Mouse (Mus musculus): ENCODE results near the gene Atp6v0b. TPM values are rescaled to one million over a fixed set of nuclear protein-coding genes. Genes with fewer than 3 reads are reported as not detected.

Atp6v0b gene
- polyA plus RNA-seq, 2 experiments from 2014 or later, result 91.3 to 92.4 TPM

GRCm38 (mm10) chr4:117908834-117909453 lies 21.8 kb upstream of the Atp6v0b start:
- no peak for ATAC-seq

- no peak for ATAC-seq
Measured at GRCm38 (mm10) chr4:117906196-117906595, 19.1 kb upstream of the Atp6v0b start.

DNA sequence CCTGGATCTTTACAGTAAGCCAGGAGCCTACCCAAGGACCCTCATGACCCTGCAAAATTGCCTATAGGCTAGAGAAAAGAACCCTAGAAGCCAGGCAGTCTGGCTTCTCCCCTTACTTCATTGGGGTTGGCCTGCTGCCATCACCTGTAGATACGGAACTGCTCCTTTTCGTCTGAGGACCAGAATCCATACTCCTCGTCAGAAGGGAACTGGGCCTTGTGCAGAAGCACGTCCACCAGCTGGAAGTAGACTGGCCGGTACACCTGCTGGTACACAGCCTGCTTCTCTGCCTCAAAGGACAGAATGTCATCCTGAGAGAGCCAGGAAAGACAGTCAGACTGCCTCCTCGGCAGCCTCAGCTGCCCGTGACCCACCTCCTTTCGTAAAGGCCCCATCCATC lies 17.6 kb upstream of the Atp6v0b start:
- ATAC-seq, result no peak

GRCm38 (mm10) chr4:117904094-117904493 lies 17.0 kb upstream of the Atp6v0b start:
- no peak for ATAC-seq

DNA sequence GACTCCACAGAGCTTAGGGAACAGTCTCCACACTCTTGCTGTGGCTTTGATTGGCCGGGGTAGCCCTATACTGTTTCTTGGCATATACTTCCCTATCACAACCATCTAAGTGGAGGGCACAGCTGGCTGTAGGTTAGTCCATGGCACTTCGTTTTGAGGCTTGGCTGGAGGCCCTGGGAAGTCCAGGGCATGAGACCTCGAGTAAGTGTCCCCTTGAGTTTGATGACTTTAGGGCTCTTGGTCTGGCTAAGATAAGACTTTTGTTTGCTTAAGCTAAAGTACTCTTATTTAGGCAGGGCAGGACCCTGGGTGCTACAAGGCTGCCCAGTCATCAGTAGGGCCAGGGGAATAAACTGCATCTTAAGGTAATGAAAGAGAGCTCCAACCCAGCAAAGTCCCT lies 11.0 kb upstream of the Atp6v0b start:
- ATAC-seq, result no peak

- ATAC-seq, result no peak
Measured at GRCm38 (mm10) chr4:117896031-117896430, 8.9 kb upstream of the Atp6v0b start.

DNA sequence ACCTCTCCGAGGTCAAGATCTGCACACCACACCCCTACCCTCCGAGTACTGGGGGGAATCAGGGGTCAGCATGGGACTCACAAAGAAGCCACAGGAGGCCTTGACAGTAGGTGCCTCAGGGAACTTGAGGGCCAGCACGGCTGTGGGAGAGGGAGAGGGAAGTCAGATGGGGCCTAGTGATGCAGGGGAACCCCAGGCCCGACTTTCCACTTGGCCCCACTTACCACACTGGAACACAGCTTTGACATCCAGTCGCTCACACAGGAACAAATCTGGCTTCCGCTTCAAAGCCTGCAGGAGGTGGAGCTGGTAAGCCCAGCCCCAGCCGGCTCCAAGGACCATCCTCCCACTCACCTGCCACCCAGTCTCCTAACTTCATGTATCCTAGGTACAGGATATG lies 8.2 kb upstream of the Atp6v0b start:
- ATAC-seq, result no peak

DNA sequence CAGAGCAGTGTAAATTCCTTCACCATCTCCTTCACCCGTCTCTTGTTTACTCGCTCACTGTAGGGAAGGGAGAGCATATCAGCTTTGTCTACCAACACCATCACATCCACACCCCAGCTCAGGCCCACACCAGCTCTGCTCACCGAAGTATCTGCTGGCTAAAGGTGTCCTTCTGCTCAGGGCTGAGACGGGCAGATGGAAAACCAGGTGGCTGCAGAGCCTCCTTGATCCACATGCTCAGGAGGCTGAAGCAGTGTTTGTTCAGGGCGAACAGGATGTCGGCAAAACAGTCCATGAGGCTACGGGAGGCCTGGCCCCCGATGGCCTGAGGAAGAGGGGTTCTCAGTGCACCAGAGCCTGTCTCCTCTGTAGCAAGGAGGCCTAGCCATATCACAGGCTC lies 7.5 kb upstream of the Atp6v0b start:
- no peak for ATAC-seq

GRCm38 (mm10) chr4:117893376-117893775 lies 6.2 kb upstream of the Atp6v0b start:
- no peak for ATAC-seq

DNA sequence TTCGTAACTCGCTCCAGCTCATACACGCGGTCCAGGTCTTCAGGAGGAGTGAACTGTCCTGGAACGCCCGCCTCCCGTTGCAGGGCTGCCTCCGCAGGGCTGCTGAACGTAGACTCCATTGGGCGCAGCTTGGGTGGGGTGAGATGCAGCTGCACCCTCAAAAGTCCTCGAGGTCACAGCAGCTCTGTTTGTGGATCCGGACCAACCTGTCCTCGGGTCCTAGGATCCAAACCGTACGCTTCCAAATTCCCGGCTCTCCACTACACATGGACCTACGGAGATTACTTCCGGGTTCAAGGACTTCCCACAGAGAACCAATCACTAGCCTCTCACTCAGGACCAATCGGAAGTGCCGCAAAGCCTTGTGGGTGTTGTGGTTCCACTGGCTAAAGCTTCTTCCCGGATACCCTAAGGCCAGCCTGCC lies 4.6 kb upstream of the Atp6v0b start, which contains the start of gene Dph2:
Gene Dph2 (minus strand): TSS at position 295 of the 424 bp plus-strand sequence.
- ATAC-seq, result peak; percentile 90

- ATAC-seq, result no peak
Measured at GRCm38 (mm10) chr4:117890750-117891149, 3.6 kb upstream of the Atp6v0b start.

GRCm38 (mm10) chr4:117890031-117890430 lies 2.9 kb upstream of the Atp6v0b start:
- ATAC-seq, result no peak

- no peak for ATAC-seq
Measured at GRCm38 (mm10) chr4:117889471-117889870, 2.3 kb upstream of the Atp6v0b start.

- ATAC-seq, result no peak
Measured at GRCm38 (mm10) chr4:117887920-117888319, 787 bp upstream of the Atp6v0b start.

DNA sequence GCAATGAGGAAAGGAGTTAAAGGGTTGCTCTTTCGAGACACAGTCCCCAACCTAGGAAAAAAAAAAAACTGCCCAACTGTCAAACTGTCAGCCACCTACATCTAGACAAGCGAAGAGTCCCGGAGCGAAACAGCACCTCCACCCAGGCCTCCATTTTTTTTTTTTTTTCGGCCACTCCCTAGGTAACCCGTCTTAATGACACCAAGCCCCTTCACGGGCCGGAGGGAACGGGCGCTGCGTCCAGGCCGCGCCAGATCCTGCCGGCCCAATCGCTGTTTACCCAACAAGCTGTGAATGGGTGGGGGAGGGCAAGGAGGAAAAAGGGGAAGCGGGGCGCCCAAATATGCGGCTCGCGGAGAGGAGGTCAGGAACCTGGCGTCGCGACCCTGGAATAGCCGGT lies 489 bp downstream of the Atp6v0b start:
- ATAC-seq, result no peak

DNA sequence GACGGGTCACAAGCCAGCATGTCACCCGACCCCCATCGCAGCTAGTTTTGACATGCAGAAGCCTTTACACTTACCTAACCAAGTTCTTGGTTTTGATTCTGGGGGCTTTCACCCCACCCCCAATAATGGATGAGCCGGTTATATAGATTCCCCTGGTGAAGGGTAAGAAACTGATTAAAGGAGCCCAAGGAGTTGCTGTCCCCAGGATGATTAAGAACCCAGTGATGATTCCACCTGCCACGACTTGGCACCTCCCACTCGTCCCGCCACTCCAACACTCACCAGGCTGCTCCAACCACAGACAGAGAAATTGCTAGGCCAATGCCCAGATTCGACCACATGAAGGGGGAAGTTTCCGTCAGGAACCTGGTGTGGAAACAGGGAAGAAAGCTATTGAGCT lies 1.1 kb downstream of the Atp6v0b start:
- no peak for ATAC-seq

DNA sequence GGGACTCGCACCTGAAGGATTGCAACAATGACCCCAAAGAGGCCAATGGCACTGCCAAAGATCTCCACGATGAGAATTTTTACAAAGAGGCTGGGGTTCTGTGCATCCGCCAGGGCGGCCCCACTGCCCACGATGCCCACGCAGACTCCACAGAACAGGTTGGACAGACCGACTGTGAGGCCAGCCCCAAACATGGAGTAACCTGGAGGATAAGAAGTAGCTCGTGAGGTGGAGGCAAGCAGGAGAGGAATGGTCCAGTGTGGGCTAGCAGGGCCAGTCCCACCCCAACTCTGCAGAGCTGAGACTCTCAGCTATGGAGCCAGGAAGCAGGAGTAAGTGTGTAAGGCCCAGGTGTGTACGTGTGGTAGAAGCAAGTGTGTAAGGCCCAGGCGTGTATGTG lies 2.0 kb downstream of the Atp6v0b start:
- ATAC-seq, result no peak

- no peak for ATAC-seq
Measured at GRCm38 (mm10) chr4:117884146-117884545, 3.0 kb downstream of the Atp6v0b start.

DNA sequence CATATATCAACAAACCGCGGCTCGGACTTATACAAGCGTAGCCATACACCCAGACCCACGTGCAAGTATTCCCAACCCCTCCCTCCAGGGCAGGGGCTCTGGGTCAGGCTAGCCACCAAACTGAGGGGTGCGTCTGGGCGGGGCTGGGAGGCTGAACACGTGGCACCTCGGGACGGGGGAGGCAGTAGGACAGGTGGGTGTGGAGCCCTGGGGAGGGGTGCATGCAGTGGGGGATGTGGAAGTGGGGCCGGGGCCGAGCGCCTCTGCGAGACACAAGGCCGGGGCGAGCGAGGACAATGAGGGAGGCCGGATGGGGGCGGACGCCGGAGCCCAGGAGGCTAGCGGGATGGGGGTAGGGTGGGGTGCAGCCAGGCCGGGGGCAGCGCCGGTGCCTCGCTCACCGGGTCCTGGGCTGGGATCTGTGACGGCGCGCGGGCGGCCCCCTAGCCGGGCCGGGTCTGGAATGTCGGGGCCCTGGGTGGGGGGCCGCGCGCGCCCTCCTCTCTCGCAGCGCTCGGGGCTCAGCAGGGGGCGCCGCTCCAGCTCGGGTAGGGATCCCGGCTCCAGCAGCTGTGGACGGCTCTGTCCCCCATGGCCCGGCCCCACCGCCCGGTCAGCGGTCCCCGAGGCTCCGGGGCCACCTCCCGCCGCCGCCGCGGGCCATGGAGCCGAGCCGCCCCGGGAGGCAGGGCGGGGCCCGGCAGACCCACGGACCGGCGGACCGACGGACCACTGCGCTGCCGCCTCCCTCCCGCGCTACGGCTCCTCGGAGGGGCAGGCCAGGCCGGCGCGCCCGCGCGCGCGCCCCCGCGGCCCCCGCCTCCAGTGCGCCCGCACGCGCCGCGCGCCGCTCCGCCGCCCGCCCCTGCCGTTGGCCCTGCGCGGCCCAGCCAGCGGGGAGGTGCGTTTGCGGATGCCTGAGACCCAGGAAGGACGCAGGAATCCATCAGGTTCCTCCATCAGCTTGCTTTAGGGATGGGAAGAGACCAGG lies 4.1 kb downstream of the Atp6v0b start, which contains the start of gene B4galt2:
Gene B4galt2 (minus strand): TSS at position 787 of the 991 bp plus-strand sequence.
- no peak for ATAC-seq

DNA sequence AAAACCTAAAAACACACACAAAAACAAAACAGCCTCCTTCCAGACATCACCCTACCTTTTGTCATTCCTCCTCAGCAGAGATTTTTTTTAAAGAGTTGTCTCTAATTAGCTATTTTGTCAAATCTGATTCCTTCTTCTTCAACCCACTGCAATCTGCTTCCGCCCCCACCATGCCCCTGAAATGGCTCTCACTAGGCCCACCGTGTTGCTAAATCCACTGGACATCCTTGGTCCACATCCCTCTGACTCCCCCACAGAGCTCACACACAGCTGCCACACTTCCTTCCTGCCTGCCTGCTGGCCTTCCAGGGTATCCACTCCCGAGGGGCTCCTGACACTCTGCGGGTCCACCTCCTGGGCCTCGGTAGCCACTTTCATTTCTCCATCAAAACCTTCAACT lies 8.4 kb downstream of the Atp6v0b start:
- no peak for ATAC-seq

DNA sequence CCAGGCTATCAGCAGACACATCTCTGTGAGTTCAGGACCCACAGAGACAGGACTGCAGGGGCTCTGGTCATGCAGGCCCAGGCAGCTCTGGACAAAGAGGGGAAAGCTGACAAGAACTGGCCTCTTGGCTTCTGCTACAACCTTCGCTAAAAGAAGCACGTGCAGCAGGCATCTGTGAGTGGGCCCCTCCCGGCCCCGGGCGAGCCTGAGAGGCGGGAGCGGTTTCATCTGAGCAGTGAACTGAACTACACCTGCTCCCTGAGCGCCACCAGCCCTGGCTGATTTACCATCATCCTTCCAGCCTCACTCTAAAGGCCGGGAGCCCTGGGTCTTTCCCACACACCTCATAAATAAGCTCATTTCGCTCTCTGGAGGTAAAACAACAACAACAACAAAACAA lies 8.8 kb downstream of the Atp6v0b start:
- no peak for ATAC-seq

- ATAC-seq, result no peak
Measured at GRCm38 (mm10) chr4:117873615-117874014, 13.5 kb downstream of the Atp6v0b start.

- ATAC-seq, result no peak
Measured at GRCm38 (mm10) chr4:117872471-117872886, 14.7 kb downstream of the Atp6v0b start, which contains the start of gene Ccdc24. Gene Ccdc24, minus strand, starts transcription at chr4:117872557.

DNA sequence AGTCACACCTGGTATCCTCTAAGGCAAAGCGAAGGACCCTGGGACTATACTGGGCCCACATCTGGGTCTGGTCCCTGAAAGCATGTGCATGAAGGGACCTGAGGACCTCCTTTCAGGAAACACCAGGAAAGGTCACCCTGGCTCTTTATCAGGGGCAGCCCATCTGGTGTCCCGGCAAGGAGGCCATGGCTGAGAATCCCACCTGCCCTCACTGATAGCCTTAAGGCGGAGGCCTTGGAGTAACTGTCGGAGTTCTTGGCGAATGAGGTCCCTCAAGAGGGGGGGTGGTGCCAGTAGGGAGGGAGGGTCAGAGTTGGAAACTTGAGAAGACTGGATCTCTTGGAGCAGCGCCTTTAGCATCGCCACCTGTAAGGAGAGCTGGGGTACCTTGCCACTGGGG lies 15.3 kb downstream of the Atp6v0b start:
- ATAC-seq, result no peak

Measured in CD4-positive, CD25-positive, alpha-beta regulatory T cell, adult 4 months (primary cell).